Mouse (Mus musculus): Measurements from ENCODE around the gene Stil. TPM values are rescaled to one million over a fixed set of nuclear protein-coding genes. Genes with fewer than 3 reads are reported as not detected.

Stil gene
- polyA plus RNA-seq, 1 experiment, result 3.5 TPM

DNA sequence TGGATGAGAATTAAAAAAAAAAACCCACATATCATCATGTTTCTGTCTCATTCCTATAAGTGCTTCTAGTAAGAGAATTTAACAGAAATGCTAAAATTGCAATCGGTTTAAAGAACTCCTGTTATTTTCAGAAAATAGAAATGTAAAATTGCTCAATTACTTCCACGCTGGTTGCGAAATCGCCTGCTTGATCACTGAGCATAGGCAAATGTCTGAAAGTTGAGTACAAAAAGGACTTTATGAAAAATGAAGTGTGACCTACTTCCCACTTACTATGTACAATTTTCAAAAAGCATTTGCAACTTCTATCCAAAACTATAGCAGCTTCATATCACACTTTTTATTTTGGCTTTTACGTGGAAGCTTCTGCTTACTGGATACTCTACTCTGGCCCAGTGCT, 29.2 kb upstream of the Stil start:
- peaks cover 17% of the 10 kb centered on the region for H3K79me3 ChIP-seq (ENCODE audit: low read depth)
- H3ac ChIP-seq (ENCODE audit: control insufficient read depth, insufficient read length, low read depth), result no peak overlapping the region
- peaks cover 45% of the 10 kb centered on the region for H3K79me2 ChIP-seq (ENCODE audit: control insufficient read depth, insufficient read depth)
- no peaks in the 10 kb centered on the region for H3K27me3 ChIP-seq (ENCODE audit: control insufficient read depth, insufficient read depth, insufficient read length)
- TF ChIP-seq CEBPB (IDR thresholded peaks at IDR 0.05; ENCODE audit: low read depth) (peak; percentile 70), FOSL1 (IDR thresholded peaks at IDR 0.05; ENCODE audit: insufficient read depth, low read length, poor library complexity, severe bottlenecking) (no peak)
- H3K4me3 ChIP-seq (ENCODE audit: insufficient read depth, poor library complexity, severe bottlenecking), result no peak overlapping the region
- H3K36me3 ChIP-seq (ENCODE audit: control insufficient read depth, insufficient read depth), result peaks cover 31% of the 10 kb centered on the region

DNA sequence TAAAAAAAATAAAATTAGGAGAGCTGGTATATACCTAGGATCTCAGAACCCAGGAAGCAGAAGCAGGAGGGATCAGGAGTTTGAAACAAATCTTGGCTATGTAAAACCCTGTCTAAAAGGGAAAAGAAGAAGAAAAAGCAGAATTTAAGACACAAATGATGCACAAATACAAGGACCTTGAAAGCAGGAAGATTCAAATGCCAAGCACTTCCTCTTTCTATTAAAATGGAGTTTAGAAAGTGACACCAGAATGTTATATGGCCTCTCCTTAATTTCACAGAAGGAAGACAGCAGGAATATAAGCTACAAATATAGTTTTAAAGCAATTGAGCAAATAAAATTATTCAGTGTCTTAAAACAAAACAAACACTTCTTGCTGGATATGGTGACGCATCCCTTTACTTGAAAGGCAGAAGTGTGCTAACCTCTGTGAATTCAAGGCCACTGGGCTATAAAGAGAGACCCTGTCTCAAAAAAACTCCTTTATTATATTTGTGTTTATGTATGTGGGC, 26.7 kb upstream of the Stil start:
- Histone ChIP-seq H3K27me3 (ENCODE audit: control insufficient read depth, insufficient read depth, insufficient read length) (no peaks in the 10 kb centered on the region), H3K79me3 (ENCODE audit: low read depth) (peaks cover 38% of the 10 kb centered on the region), H3K79me2 (ENCODE audit: control insufficient read depth, insufficient read depth) (peaks cover 70% of the 10 kb centered on the region), H3K36me3 (ENCODE audit: control insufficient read depth, insufficient read depth) (peaks cover 12% of the 10 kb centered on the region), H3K4me3 (ENCODE audit: insufficient read depth, poor library complexity, severe bottlenecking) (no peak overlapping the region), H3ac (ENCODE audit: control insufficient read depth, insufficient read length, low read depth) (no peak overlapping the region)
- TF ChIP-seq USF1 (IDR thresholded peaks at IDR 0.05; ENCODE audit: low read depth), result no peak
- no peak for TF ChIP-seq CTCF (IDR thresholded peaks at IDR 0.05; ENCODE audit: control insufficient read depth, insufficient read depth, insufficient read length)
- TF ChIP-seq MYOG (IDR thresholded peaks at IDR 0.05; ENCODE audit: control insufficient read depth, extremely low read depth, insufficient read length), result no peak
- TF ChIP-seq MAX (IDR thresholded peaks at IDR 0.05), result no peak
- no peak for TF ChIP-seq CEBPB (IDR thresholded peaks at IDR 0.05; ENCODE audit: low read depth)
- TF ChIP-seq MYOD1 (IDR thresholded peaks at IDR 0.05; ENCODE audit: control insufficient read depth, insufficient read length, low read depth), result no peak
- TF ChIP-seq FOSL1 (IDR thresholded peaks at IDR 0.05; ENCODE audit: insufficient read depth, low read length, poor library complexity, severe bottlenecking), result no peak

DNA sequence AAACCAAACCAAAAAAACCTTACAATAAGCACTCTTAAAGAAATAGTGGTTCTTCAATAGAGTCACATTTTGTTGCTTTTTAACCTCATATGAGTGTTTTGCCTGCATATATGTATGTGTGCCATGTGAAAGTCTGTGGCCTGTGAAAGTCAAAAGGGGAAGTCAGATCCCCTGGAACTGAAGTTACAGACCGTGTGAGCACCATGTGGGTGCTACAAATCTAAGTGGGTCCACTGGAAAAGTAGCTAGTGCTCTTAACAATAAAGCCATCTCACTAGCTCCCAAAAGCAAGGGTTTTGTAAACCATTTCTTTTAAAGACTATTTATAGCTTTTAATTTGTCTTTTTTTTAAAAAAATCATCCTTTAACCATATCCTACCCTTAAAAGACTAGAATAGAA, 17.3 kb upstream of the Stil start:
- Histone ChIP-seq H3ac (ENCODE audit: control insufficient read depth, insufficient read length, low read depth) (no peak overlapping the region), H3K4me3 (ENCODE audit: insufficient read depth, poor library complexity, severe bottlenecking) (no peak overlapping the region), H3K27me3 (ENCODE audit: control insufficient read depth, insufficient read depth, insufficient read length) (no peaks in the 10 kb centered on the region), H3K79me3 (ENCODE audit: low read depth) (peaks cover 74% of the 10 kb centered on the region), H3K36me3 (ENCODE audit: control insufficient read depth, insufficient read depth) (no peaks in the 10 kb centered on the region), H3K79me2 (ENCODE audit: control insufficient read depth, insufficient read depth) (peaks cover 88% of the 10 kb centered on the region)
- no peak for TF ChIP-seq CTCF (IDR thresholded peaks at IDR 0.05; ENCODE audit: control insufficient read depth, insufficient read depth, insufficient read length)
- TF ChIP-seq USF1 (IDR thresholded peaks at IDR 0.05; ENCODE audit: low read depth), result no peak
- TF ChIP-seq MYOD1 (IDR thresholded peaks at IDR 0.05; ENCODE audit: control insufficient read depth, insufficient read length, low read depth), result no peak
- no peak for TF ChIP-seq CEBPB (IDR thresholded peaks at IDR 0.05; ENCODE audit: low read depth)
- TF ChIP-seq FOSL1 (IDR thresholded peaks at IDR 0.05; ENCODE audit: insufficient read depth, low read length, poor library complexity, severe bottlenecking), result no peak
- TF ChIP-seq MYOG (IDR thresholded peaks at IDR 0.05; ENCODE audit: control insufficient read depth, extremely low read depth, insufficient read length), result no peak
- TF ChIP-seq MAX (IDR thresholded peaks at IDR 0.05), result no peak

GRCm38 (mm10) chr4:114983020-114983419, 16.9 kb upstream of the Stil start:
- H3K79me3 ChIP-seq (ENCODE audit: low read depth), result peaks cover 70% of the 10 kb centered on the region
- no peaks in the 10 kb centered on the region for H3K36me3 ChIP-seq (ENCODE audit: control insufficient read depth, insufficient read depth)
- peaks cover 84% of the 10 kb centered on the region for H3K79me2 ChIP-seq (ENCODE audit: control insufficient read depth, insufficient read depth)
- no peak overlapping the region for H3K4me3 ChIP-seq (ENCODE audit: insufficient read depth, poor library complexity, severe bottlenecking)
- H3ac ChIP-seq (ENCODE audit: control insufficient read depth, insufficient read length, low read depth), result no peak overlapping the region
- TF ChIP-seq USF1 (IDR thresholded peaks at IDR 0.05; ENCODE audit: low read depth), result no peak
- TF ChIP-seq MAX (IDR thresholded peaks at IDR 0.05), result no peak
- TF ChIP-seq CTCF (IDR thresholded peaks at IDR 0.05; ENCODE audit: control insufficient read depth, insufficient read depth, insufficient read length), result no peak
- TF ChIP-seq FOSL1 (IDR thresholded peaks at IDR 0.05; ENCODE audit: insufficient read depth, low read length, poor library complexity, severe bottlenecking), result no peak
- no peak for TF ChIP-seq MYOG (IDR thresholded peaks at IDR 0.05; ENCODE audit: control insufficient read depth, extremely low read depth, insufficient read length)
- no peak for TF ChIP-seq MYOD1 (IDR thresholded peaks at IDR 0.05; ENCODE audit: control insufficient read depth, insufficient read length, low read depth)
- TF ChIP-seq CEBPB (IDR thresholded peaks at IDR 0.05; ENCODE audit: low read depth), result no peak
- H3K27me3 ChIP-seq (ENCODE audit: control insufficient read depth, insufficient read depth, insufficient read length), result no peaks in the 10 kb centered on the region

DNA sequence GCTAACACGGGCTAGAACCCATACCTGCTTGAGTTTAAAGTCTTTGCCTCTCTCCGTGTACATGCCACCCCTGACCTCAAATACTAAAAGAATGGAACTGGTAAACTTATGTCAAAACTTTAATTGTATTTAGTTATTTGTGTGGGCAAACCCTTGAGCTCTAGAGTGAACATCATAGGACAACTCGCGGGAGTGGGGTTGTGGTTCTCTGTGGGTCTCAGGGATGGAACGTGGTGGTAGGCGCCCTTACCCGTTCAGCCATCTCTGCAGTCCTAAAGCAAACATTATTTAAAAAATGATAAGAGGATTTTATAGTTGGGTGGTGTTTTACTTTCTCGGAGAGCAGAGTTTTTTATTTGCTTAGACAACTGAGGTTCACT, 13.8 kb upstream of the Stil start:
- Histone ChIP-seq H3K27me3 (ENCODE audit: control insufficient read depth, insufficient read depth, insufficient read length) (no peaks in the 10 kb centered on the region), H3K36me3 (ENCODE audit: control insufficient read depth, insufficient read depth) (no peaks in the 10 kb centered on the region), H3K79me2 (ENCODE audit: control insufficient read depth, insufficient read depth) (peaks cover 52% of the 10 kb centered on the region), H3K79me3 (ENCODE audit: low read depth) (peaks cover 49% of the 10 kb centered on the region), H3K4me3 (ENCODE audit: insufficient read depth, poor library complexity, severe bottlenecking) (peak overlapping the region; percentile 55), H3ac (ENCODE audit: control insufficient read depth, insufficient read length, low read depth) (peak overlapping the region; percentile 95)
- TF ChIP-seq MAX (IDR thresholded peaks at IDR 0.05), result no peak
- no peak for TF ChIP-seq FOSL1 (IDR thresholded peaks at IDR 0.05; ENCODE audit: insufficient read depth, low read length, poor library complexity, severe bottlenecking)
- no peak for TF ChIP-seq MYOG (IDR thresholded peaks at IDR 0.05; ENCODE audit: control insufficient read depth, extremely low read depth, insufficient read length)
- TF ChIP-seq MYOD1 (IDR thresholded peaks at IDR 0.05; ENCODE audit: control insufficient read depth, insufficient read length, low read depth), result no peak
